8 mouse cellular contexts compared by ENCODE assay signal in genomic region chr17:24896241-24896992, GRCm38 (mm10). TPM values are rescaled to one million over a fixed set of nuclear protein-coding genes. Genes with fewer than 3 reads are reported as not detected.
DNase-seq lines count a peak whose midpoint lies in the region; ATAC-seq and TF ChIP-seq lines count a peak whose summit lies in the region.

Nme3 (plus strand) TSS chr17:24896500.

- H3K4me1 ChIP-seq in MEL (ENCODE audit: control insufficient read depth in 1 of 2, insufficient read depth in 2 of 2, low read length in 2 of 2): peaks cover 0 to 16% of the 10 kb centered on the region in 2 experiments; a peak in 2 of 4 replicates
- peaks cover 21% of the 10 kb centered on the region for H3K4me1 ChIP-seq in forebrain, embryonic 14.5 days (ENCODE audit: control insufficient read depth, insufficient read depth, low read length)
- peaks cover 33% of the 10 kb centered on the region for H3K4me1 ChIP-seq in lung, embryonic 15.5 days
- H3K4me1 ChIP-seq in thymus, adult 2 months (replicated peaks; ENCODE audit: control insufficient read depth, insufficient read depth, low read length): peaks cover 26% of the 10 kb centered on the region

- intact Hi-C loops in heart, postnatal 25 days (cut with DNase I): loop anchor here (1.0 kb wide), 1 partner anchor 39 kb away; no protein-coding TSS in a partner anchor

- H3K9ac ChIP-seq in MEL (ENCODE audit: control insufficient read depth, low read depth, low read length, poor library complexity, severe bottlenecking): peak within 1 kb of the TSS; percentile 95
- peak within 1 kb of the TSS; percentile 90 for H3K9ac ChIP-seq in forebrain, embryonic 14.5 days (ENCODE audit: low read length)
- peak within 1 kb of the TSS; percentile 86 for H3K9ac ChIP-seq in lung, embryonic 15.5 days

- WGBS in forebrain, embryonic 14.5 days: 1% methylated on average over 46 of the region's 50 CpGs
- WGBS in lung, embryonic 15.5 days: 2% methylated on average over 50 of the region's 50 CpGs
- WGBS in thymus, adult 2 months: 1% methylated on average over 50 of the region's 50 CpGs

- ATAC-seq in forebrain, embryonic 14.5 days: peak; percentile 66
- peak; percentile 79 for ATAC-seq in lung, embryonic 15.5 days (ENCODE audit: borderline replicate concordance, extremely low read depth, low FRiP score, low TSS enrichment)

- no peaks in the 10 kb centered on the region for H3K9me3 ChIP-seq in MEL (replicated peaks; ENCODE audit: insufficient read depth, low read length)
- no peaks in the 10 kb centered on the region for H3K9me3 ChIP-seq in forebrain, embryonic 14.5 days (replicated peaks; ENCODE audit: control insufficient read depth, low read length)
- no peaks in the 10 kb centered on the region for H3K9me3 ChIP-seq in lung, embryonic 15.5 days

- no peak for TF ChIP-seq EP300 in MEL (IDR thresholded peaks at IDR 0.05; ENCODE audit: low read depth in 1 of 2, low read length in 2 of 2)

- peaks cover 34% of the 10 kb centered on the region for H3K79me2 ChIP-seq in MEL (ENCODE audit: control insufficient read depth, insufficient read depth, low read length, poor library complexity)

- peak within 1 kb of the TSS; percentile 80 to 94 for H3K4me3 ChIP-seq in MEL (ENCODE audit: control insufficient read depth in 1 of 2, insufficient read depth in 1 of 2, low read depth in 2 of 2, low read length in 2 of 2)
- peak within 1 kb of the TSS; percentile 81 for H3K4me3 ChIP-seq in forebrain, embryonic 14.5 days (ENCODE audit: low read depth, low read length)
- peak within 1 kb of the TSS; percentile 95 for H3K4me3 ChIP-seq in lung, embryonic 15.5 days
- H3K4me3 ChIP-seq in thymus, adult 2 months (ENCODE audit: control insufficient read depth, insufficient read depth, low read length): peak within 1 kb of the TSS; percentile 71

- H3K4me2 ChIP-seq in forebrain, embryonic 14.5 days (ENCODE audit: low read length): peak within 1 kb of the TSS; percentile 98
- H3K4me2 ChIP-seq in lung, embryonic 15.5 days: peak within 1 kb of the TSS; percentile 93

- TF ChIP-seq POLR2A in MEL (IDR thresholded peaks at IDR 0.05; ENCODE audit: control insufficient read depth in 1 of 2, insufficient read depth in 1 of 2, low read depth in 1 of 2, low read length in 2 of 2, poor library complexity in 1 of 2): peak in 1 of 2 experiments; percentile 59; a peak in 2 of 4 replicates
- TF ChIP-seq POLR2A in thymus, adult 2 months (IDR thresholded peaks at IDR 0.05; ENCODE audit: control insufficient read depth, extremely low read depth, insufficient read depth, low read length, poor library complexity): no peak

- peak within 1 kb of the TSS; percentile 65 for H3K27ac ChIP-seq in MEL (ENCODE audit: control insufficient read depth, low read depth, low read length)
- H3K27ac ChIP-seq in forebrain, embryonic 14.5 days (ENCODE audit: low read depth, low read length): peak within 1 kb of the TSS; percentile 81
- peak within 1 kb of the TSS; percentile 80 for H3K27ac ChIP-seq in lung, embryonic 15.5 days
- H3K27ac ChIP-seq in thymus, adult 2 months (ENCODE audit: control insufficient read depth, insufficient read depth, low read length): peak within 1 kb of the TSS; percentile 67

- H3K36me3 ChIP-seq in MEL (ENCODE audit: control insufficient read depth in 1 of 2, insufficient read depth in 2 of 2, low read length in 2 of 2): peaks cover 0 to 7% of the 10 kb centered on the region in 2 experiments; a peak in 2 of 4 replicates
- H3K36me3 ChIP-seq in forebrain, embryonic 14.5 days (ENCODE audit: control insufficient read depth, insufficient read depth, low read length): peaks cover 64% of the 10 kb centered on the region
- H3K36me3 ChIP-seq in lung, embryonic 15.5 days: peaks cover 62% of the 10 kb centered on the region
- peaks cover 27% of the 10 kb centered on the region for H3K36me3 ChIP-seq in thymus, adult 2 months (ENCODE audit: control insufficient read depth, insufficient read depth, low read length)

- no peak for TF ChIP-seq CTCF in MEL (IDR thresholded peaks at IDR 0.05 in 2 of 3, conservative IDR thresholded peaks at IDR 0.05 in 1 of 3; ENCODE audit: control insufficient read depth in 1 of 3, insufficient read depth in 1 of 3, low read depth in 2 of 3, low read length in 3 of 3, poor library complexity in 1 of 3, severe bottlenecking in 1 of 3)
- no peak for TF ChIP-seq CTCF in thymus, adult 2 months (IDR thresholded peaks at IDR 0.05; ENCODE audit: borderline replicate concordance, control insufficient read depth, extremely low read depth, insufficient read depth, low read length, poor library complexity)

- peak; percentile 86 for DNase-seq in MEL (ENCODE audit: low read depth, low spot score)
- peak; percentile 69 for DNase-seq in cerebellum, adult 11 months
- peak; percentile 78 for DNase-seq in forebrain, embryonic 14.5 days (ENCODE audit: low spot score)
- DNase-seq in heart, postnatal 25 days (ENCODE audit: low spot score): peak; percentile 49
- peak in 1 of 2 experiments; percentile 80 for DNase-seq in layer of hippocampus, adult 18-20 months (ENCODE audit: low spot score in 2 of 2)
- DNase-seq in ovary, adult 18-20 months (ENCODE audit: low spot score): peak; percentile 59
- peak; percentile 70 for DNase-seq in thymus, adult 2 months

- TF ChIP-seq RAD21 in MEL (IDR thresholded peaks at IDR 0.05; ENCODE audit: low read depth, low read length): no peak

- no peaks in the 10 kb centered on the region for H3K27me3 ChIP-seq in MEL (ENCODE audit: control insufficient read depth in 1 of 2, insufficient read depth in 2 of 2, low read length in 2 of 2)
- no peaks in the 10 kb centered on the region for H3K27me3 ChIP-seq in forebrain, embryonic 14.5 days (replicated peaks; ENCODE audit: control insufficient read depth, insufficient read depth, low read length)
- no peaks in the 10 kb centered on the region for H3K27me3 ChIP-seq in lung, embryonic 15.5 days
- no peaks in the 10 kb centered on the region for H3K27me3 ChIP-seq in thymus, adult 2 months (ENCODE audit: control insufficient read depth, insufficient read depth, low read length)

TF ChIP-seq in MEL, 35 proteins besides CTCF, POLR2A, EP300 and RAD21 (continues in another document):
- no peak for TF ChIP-seq SMC3 (IDR thresholded peaks at IDR 0.05; ENCODE audit: low read depth, low read length)
- no peak for TF ChIP-seq ZMIZ1 (IDR thresholded peaks at IDR 0.05; ENCODE audit: low read depth, low read length)
- no peak for TF ChIP-seq MAZ (IDR thresholded peaks at IDR 0.05; ENCODE audit: low read depth, low read length)
- TF ChIP-seq E2F4 (IDR thresholded peaks at IDR 0.05; ENCODE audit: borderline replicate concordance, low read depth, low read length): no peak
- TF ChIP-seq GABPA (IDR thresholded peaks at IDR 0.05; ENCODE audit: low read depth, low read length): no peak
- TF ChIP-seq ZNF384 (IDR thresholded peaks at IDR 0.05; ENCODE audit: low read depth, low read length): no peak
- no peak for TF ChIP-seq GATA1 (IDR thresholded peaks at IDR 0.05; ENCODE audit: low read depth, low read length)
- TF ChIP-seq KAT2A (conservative IDR thresholded peaks at IDR 0.05; ENCODE audit: low read depth, low read length): no peak
- TF ChIP-seq TCF12 (IDR thresholded peaks at IDR 0.05; ENCODE audit: low read depth, low read length): no peak
- no peak for TF ChIP-seq UBTF (IDR thresholded peaks at IDR 0.05; ENCODE audit: borderline replicate concordance, insufficient read depth, low read depth, low read length)
- 0 out of 2 replicates have a peak, but pooled peaks have one; percentile 22 for TF ChIP-seq BHLHE40 (IDR thresholded peaks at IDR 0.05; ENCODE audit: borderline replicate concordance, low read depth, low read length)
- no peak for TF ChIP-seq ELF1 (IDR thresholded peaks at IDR 0.05; ENCODE audit: low read depth, low read length)
- 0 out of 2 replicates have a peak, but pooled peaks have one; percentile 26 for TF ChIP-seq NRF1 (IDR thresholded peaks at IDR 0.05; ENCODE audit: insufficient read depth, low read depth, low read length, poor library complexity, severe bottlenecking)
- no peak for TF ChIP-seq TAL1 (IDR thresholded peaks at IDR 0.05; ENCODE audit: low read length)
- no peak for TF ChIP-seq MAFK (IDR thresholded peaks at IDR 0.05; ENCODE audit: borderline replicate concordance, low read depth, low read length)
- no peak for TF ChIP-seq ZKSCAN1 (IDR thresholded peaks at IDR 0.05; ENCODE audit: low read depth, low read length)
- TF ChIP-seq MYB (IDR thresholded peaks at IDR 0.05; ENCODE audit: low read depth, low read length): no peak
- TF ChIP-seq ZC3H11A (IDR thresholded peaks at IDR 0.05; ENCODE audit: low read depth, low read length): no peak
- TF ChIP-seq CHD1 (IDR thresholded peaks at IDR 0.05; ENCODE audit: low read depth, low read length): no peak
- TF ChIP-seq MYC (IDR thresholded peaks at IDR 0.05; ENCODE audit: low read depth, low read length): no peak
- no peak for TF ChIP-seq CHD2 (IDR thresholded peaks at IDR 0.05; ENCODE audit: low read length)
- TF ChIP-seq SIN3A (IDR thresholded peaks at IDR 0.05; ENCODE audit: low read length): peak; percentile 55
- 0 out of 2 replicates have a peak, but pooled peaks have one; percentile 36 for TF ChIP-seq MAX (IDR thresholded peaks at IDR 0.05; ENCODE audit: low read length)
- TF ChIP-seq JUND (IDR thresholded peaks at IDR 0.05; ENCODE audit: low read depth, low read length): no peak
- no peak for TF ChIP-seq ETS1 (IDR thresholded peaks at IDR 0.05; ENCODE audit: low read depth, low read length)
- peak; percentile 70 for TF ChIP-seq HCFC1 (IDR thresholded peaks at IDR 0.05; ENCODE audit: low read depth, low read length)
- peak; percentile 54; the same call in 1 of the 2 replicates for TF ChIP-seq POLR2AphosphoS2 (IDR thresholded peaks at IDR 0.05; ENCODE audit: low read length)
- no peak for TF ChIP-seq MEF2A (IDR thresholded peaks at IDR 0.05; ENCODE audit: extremely low read depth, insufficient replicate concordance, low read depth, low read length, poor library complexity, severe bottlenecking)
- no peak for TF ChIP-seq USF1 (IDR thresholded peaks at IDR 0.05; ENCODE audit: low read depth, low read length)
- no peak for TF ChIP-seq USF2 (IDR thresholded peaks at IDR 0.05; ENCODE audit: borderline replicate concordance in 1 of 2, insufficient read depth in 1 of 2, low read depth in 1 of 2, low read length in 2 of 2)

RNA-seq across cellular contexts. Expression of gene Nme3, which starts in this region (rescaled TPM):
- 24.4 and 29.1 TPM in 2 replicates for total RNA-seq in MEL (2012; rRNA removed)
- 10 to 100 TPM in 1 of 2 experiments, not detected in 1; 22.1 TPM for polyA plus RNA-seq in MEL (2012; ENCODE audit: insufficient read depth in 1 of 2, insufficient read length in 2 of 2, low read depth in 1 of 2, low replicate concordance in 2 of 2, missing spikeins in 1 of 2)
- 79.7 and 93.4 TPM in 2 replicates for polyA plus RNA-seq in forebrain, embryonic 14.5 days (2014; fragmentation: Nextera tagmentation; extraction: Ambion mirVana)
- total RNA-seq in heart, postnatal 25 days (2021): 10 to 100 TPM; 33.9 to 35.6 TPM
- 10 to 100 TPM; 60.7 to 61.2 TPM for total RNA-seq in layer of hippocampus, adult 18-20 months (2021)
- polyA plus RNA-seq in lung, embryonic 15.5 days (2015; fragmentation: Nextera tagmentation; extraction: Ambion mirVana): 67.1 and 78.5 TPM in 2 replicates
- polyA plus RNA-seq in thymus, adult 2 months (2012; rRNA removed): 63.3 and 76.7 TPM in 2 replicates
